Mouse (Mus musculus) small intestine, adult 2 months (tissue): ENCODE measurements around the gene E2f6.

Experiments used
- CTCF ChIP-seq: fragments of 200-500 bp; IDR thresholded peaks from 2 replicates; pipeline ENCODE4 v1.5.1; 2012; ENCODE audit warnings: low read depth, mild to moderate bottlenecking, control low read depth, inconsistent platforms, low read length, moderate library complexity, mixed read lengths; ENCODE audit not compliant: insufficient replicate concordance, insufficient read length; ENCODE audit errors: extremely low read depth
- POLR2A ChIP-seq: fragments of 200-500 bp; IDR thresholded peaks from 2 replicates; pipeline ENCODE4 v1.6.1; 2012; ENCODE audit warnings: low read depth, mild to moderate bottlenecking, control low read depth, inconsistent platforms, low read length, moderate library complexity

- TF ChIP-seq CTCF (no peak), POLR2A (no peak)
These were observed 21.0 kb upstream of the E2f6 start for GRCm38 (mm10) chr12:16789756-16790155.
